Mouse (Mus musculus) forebrain, postnatal 0 days (tissue): Measurements from ENCODE around the gene Tmub1. TPM values are rescaled to one million over a fixed set of nuclear protein-coding genes. Genes with fewer than 3 reads are reported as not detected.
A peak's percentile ranks its signal among the peaks of the same experiment; 100 is the strongest.

Experiments
- ATAC-seq: fragments of 200-750 bp; cut with Nextera tagmentation; 2 replicates; pipeline ENCODE4 v1.8.0; 2017; ENCODE audit warnings: mild to moderate bottlenecking, moderate library complexity
- DNase-seq: peaks from one replicate; pipeline ENCODE4 v3.0.0-alpha.2; 2015
- H3K27ac ChIP-seq: fragments of 300-500 bp; sonication (generic); 2 replicates; pipeline ENCODE4 v1.5.1; 2014; ENCODE audit warnings: low read depth, mild to moderate bottlenecking, antibody characterized with exemption, low read length, moderate library complexity, mixed read lengths
- H3K27me3 ChIP-seq: fragments of 300-500 bp; sonication (generic); 2 replicates; pipeline ENCODE4 v1.6.1; 2014; ENCODE audit warnings: mild to moderate bottlenecking, low read length, mixed read lengths; ENCODE audit not compliant: insufficient read depth
- H3K36me3 ChIP-seq: fragments of 300-500 bp; sonication (generic); 2 replicates; pipeline ENCODE4 v1.6.1; 2014; ENCODE audit warnings: mild to moderate bottlenecking, moderate library complexity; ENCODE audit not compliant: insufficient read depth
- H3K4me1 ChIP-seq: fragments of 300-500 bp; sonication (generic); 2 replicates; pipeline ENCODE4 v1.6.1; 2014; ENCODE audit warnings: antibody characterized with exemption; ENCODE audit not compliant: insufficient read depth
- H3K4me2 ChIP-seq: fragments of 300-500 bp; sonication (generic); 2 replicates; pipeline ENCODE4 v1.6.1; 2014; ENCODE audit warnings: low read depth, mild to moderate bottlenecking, moderate library complexity
- H3K4me3 ChIP-seq: fragments of 300-500 bp; sonication (generic); 2 replicates; pipeline ENCODE4 v1.5.1; 2014; ENCODE audit warnings: low read depth, low read length, mixed read lengths
- H3K9ac ChIP-seq: fragments of 300-500 bp; sonication (generic); 2 replicates; pipeline ENCODE4 v1.6.1; 2014; ENCODE audit warnings: mild to moderate bottlenecking
- H3K9me3 ChIP-seq: fragments of 300-500 bp; sonication (generic); 2 replicates; pipeline ENCODE4 v1.6.1; 2016; ENCODE audit warnings: low read length
- CTCF ChIP-seq: sonication (generic); IDR thresholded peaks from 2 replicates; pipeline ENCODE4 v1.5.1; 2016; ENCODE audit warnings: antibody characterized with exemption, control low read depth, low read depth
- WGBS: fragments of 180-500 bp; shearing (Covaris S2); extraction: QIAGEN DNeasy Blood & Tissue Kit; methylation state at CpG from one replicate; pipeline ENCODE4 v1.1.7; 2014; 5-methylcytosine and 5-hydroxymethylcytosine counted together
- polyA plus RNA-seq: library from polyadenylated mRNA; unstranded; fragments of >200 nt; fragmentation: Nextera tagmentation; extraction: Ambion mirVana; gene quantifications from 2 replicates; pipeline ENCODE4 v1.2.1, GENCODE M21; 2015
- total RNA-seq: library from RNA; depleted of rRNA; stranded (reverse); fragments of >200 nt; gene quantifications from 2 replicates; pipeline ENCODE4 v1.2.3, GENCODE M21; 2014

The Tmub1 gene
- total and polyA plus RNA-seq, 2 experiments from 2014 or later = 34.3 to 56.7 TPM

DNA sequence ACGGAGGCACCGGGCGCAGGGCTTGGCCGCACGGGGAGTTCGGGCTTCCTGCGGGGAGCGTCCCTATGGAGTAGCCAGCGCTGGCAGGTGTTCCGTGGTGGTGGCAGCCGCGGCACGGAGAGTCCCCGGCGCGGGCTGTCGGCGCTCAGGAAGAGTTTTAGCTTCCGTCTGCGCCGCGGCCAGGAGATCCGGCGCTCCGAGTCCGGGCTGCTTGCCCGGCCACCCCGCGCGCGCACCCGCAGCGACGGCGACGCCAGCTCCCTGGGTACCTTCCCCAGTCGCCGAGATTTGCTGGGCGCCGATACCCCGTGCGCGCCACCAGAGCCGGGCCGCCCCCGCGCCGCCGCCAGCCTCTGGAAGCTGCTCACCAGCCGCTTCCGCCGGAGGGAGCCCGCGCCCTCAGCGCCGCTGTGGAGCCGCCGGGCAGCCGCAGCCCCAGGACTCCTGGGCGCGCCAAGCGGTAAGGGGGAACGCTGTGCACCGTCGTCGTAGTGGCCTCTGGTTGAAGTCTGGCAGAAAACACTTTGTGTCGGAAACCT lies 27.1 kb upstream of the Tmub1 start:
- peak; percentile 37 for TF ChIP-seq CTCF
- Histone ChIP-seq H3K27ac (no peak overlapping the region), H3K4me3 (peak overlapping the region; percentile 29), H3K4me1 (no peaks in the 10 kb centered on the region), H3K9ac (0 out of 2 replicates have a peak overlapping the region, but pooled peaks have one; percentile 25), H3K9me3 (no peaks in the 10 kb centered on the region), H3K27me3 (no peaks in the 10 kb centered on the region), H3K4me2 (peak overlapping the region; percentile 60), H3K36me3 (peaks cover 33% of the 10 kb centered on the region)
- peak; percentile 73 for ATAC-seq
- peak; percentile 69 for DNase-seq
- 6% methylated on average over 64 of the region's 67 CpGs for WGBS

DNA sequence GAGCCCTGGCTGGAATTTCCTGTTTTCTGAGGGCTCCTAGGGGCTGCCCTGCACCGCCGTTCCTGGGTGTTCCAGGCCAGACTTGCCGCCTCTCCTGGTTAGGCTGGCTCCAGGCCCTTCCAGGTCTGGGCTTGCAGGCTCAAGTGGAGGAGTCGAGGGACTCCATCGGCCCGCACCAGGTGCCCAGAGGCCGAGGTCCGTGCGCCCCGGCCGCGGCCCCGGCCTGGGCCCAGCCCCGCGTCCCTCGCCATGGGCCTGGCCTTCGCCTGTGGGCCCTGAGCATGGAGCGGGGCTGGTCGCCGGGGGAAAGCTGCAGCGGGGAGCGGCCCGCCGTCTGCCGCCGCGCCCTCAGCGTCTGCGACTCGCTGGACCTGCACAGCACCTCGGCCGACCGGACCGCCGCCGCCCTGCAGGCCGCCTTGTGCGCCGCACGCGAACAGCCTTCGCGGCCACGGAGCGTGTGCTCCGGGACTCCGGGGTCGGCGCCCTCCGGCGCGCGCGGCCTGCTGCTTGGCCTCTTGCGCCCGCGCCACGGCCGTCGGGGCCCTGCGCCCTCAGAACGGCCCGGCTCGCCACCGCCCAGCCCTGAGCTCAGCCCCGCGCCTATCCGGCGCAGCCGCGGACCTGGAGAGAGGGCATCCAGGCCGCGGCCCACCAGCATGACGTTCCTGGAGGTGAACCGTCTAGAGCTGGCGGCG lies 26.5 kb upstream of the Tmub1 start:
- WGBS = 10% methylated on average over 77 of the region's 77 CpGs
- Histone ChIP-seq H3K9ac (0 out of 2 replicates have a peak overlapping the region, but pooled peaks have one; percentile 25), H3K4me1 (no peaks in the 10 kb centered on the region), H3K9me3 (no peaks in the 10 kb centered on the region), H3K27me3 (no peaks in the 10 kb centered on the region), H3K4me3 (peak overlapping the region; percentile 29), H3K36me3 (peaks cover 28% of the 10 kb centered on the region), H3K27ac (no peak overlapping the region), H3K4me2 (peak overlapping the region; percentile 60)
- DNase-seq (no peak), ATAC-seq (peak; percentile 7; the same call in 1 of the 2 replicates)
- TF ChIP-seq CTCF = no peak

DNA sequence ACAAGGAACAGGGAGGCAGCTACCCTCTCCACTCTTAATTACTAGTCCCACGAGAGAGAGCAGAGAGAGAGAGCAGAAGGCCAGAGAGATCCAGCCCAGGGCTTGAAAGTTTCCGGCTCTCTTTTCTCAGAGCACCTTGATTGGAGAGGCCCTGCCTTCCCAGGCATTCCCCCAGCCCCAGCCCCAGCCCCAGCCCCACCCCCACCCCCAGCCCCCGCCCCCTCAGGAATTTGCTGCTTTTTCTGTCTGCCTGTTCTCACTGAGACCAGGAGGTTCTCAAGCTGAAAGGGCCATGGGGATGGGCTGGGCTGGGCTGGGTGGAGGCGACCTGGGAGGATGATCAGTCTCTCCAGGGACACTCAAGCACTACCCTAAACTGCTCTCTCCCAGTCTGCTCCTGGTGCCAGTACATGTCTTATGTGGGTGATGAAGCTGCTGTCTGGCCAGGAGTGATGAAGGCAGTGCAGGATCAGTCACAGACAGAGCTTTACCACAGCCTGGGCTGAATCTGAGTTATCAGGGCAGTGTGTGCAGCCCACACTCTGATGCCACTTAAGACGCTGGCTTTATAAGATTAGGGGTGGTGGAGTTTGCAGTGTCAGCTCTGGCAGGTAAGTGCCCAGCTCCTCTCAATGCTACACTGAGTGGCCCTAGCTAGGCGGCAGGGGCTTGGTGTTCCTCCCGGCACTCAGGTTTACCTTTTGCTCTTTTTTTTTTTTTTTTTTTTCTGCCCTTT lies 25.4 kb upstream of the Tmub1 start:
- ATAC-seq (no peak), DNase-seq (no peak)
- WGBS = 46% methylated on average over 7 of the region's 7 CpGs
- TF ChIP-seq CTCF = no peak
- H3K36me3 ChIP-seq = peaks cover 17% of the 10 kb centered on the region
- no peak overlapping the region for H3K9ac ChIP-seq
- H3K9me3 ChIP-seq = no peaks in the 10 kb centered on the region
- H3K4me3 ChIP-seq = no peak overlapping the region
- no peaks in the 10 kb centered on the region for H3K4me1 ChIP-seq
- no peaks in the 10 kb centered on the region for H3K27me3 ChIP-seq
- no peak overlapping the region for H3K4me2 ChIP-seq
- no peak overlapping the region for H3K27ac ChIP-seq

DNA sequence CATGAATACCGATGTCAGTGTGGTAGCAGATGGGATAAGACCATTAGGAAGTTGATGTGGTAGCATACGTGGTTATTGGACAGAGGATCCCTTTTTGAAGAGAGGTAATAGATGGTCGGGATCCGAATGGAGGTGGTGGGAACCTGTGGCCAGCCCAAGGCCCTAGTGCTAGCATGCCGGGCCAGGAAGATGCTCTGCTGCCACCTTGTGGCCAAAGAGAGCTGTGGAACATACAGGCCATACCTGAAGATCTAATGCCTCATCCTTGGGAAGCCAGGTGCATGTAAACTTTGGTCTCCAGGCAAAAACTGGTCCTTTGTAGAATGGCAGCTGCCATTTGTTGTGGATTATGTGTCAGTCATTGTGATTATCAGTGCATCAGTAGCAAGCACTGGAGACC lies 22.9 kb upstream of the Tmub1 start:
- no peaks in the 10 kb centered on the region for H3K27me3 ChIP-seq
- H3K36me3 ChIP-seq = no peaks in the 10 kb centered on the region
- H3K9me3 ChIP-seq = no peaks in the 10 kb centered on the region
- H3K27ac ChIP-seq = no peak overlapping the region
- peak; percentile 94 for TF ChIP-seq CTCF
- no peaks in the 10 kb centered on the region for H3K4me1 ChIP-seq
- no peak overlapping the region for H3K4me3 ChIP-seq
- 12% methylated on average over 5 of the region's 5 CpGs for WGBS
- peak; percentile 85 for DNase-seq
- ATAC-seq = peak; percentile 67
- H3K4me2 ChIP-seq = no peak overlapping the region
- no peak overlapping the region for H3K9ac ChIP-seq

DNA sequence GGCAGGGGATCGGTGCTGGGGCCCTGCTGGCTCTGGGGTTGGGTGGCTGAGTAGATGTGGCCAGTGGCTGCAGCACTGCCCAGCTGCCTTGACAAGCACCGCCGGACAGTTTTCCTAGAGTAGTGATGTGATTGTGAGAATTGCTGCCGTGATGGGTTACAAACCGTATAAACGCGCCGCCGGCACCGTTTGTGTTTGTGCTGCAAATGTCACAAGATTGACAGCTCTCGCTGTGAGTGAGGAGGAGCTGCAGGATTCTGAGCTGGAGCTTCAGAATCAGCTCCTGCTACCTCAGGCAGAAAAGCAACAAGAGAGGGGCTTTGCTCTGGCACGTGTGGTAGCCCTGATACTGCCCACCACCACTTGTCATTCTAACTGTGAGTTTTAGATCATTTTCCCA lies 19.1 kb upstream of the Tmub1 start:
- Histone ChIP-seq H3K27ac (no peak overlapping the region), H3K9me3 (no peaks in the 10 kb centered on the region), H3K4me3 (no peak overlapping the region), H3K9ac (no peak overlapping the region), H3K36me3 (no peaks in the 10 kb centered on the region), H3K4me2 (0 out of 2 replicates have a peak overlapping the region, but pooled peaks have one; percentile 13), H3K27me3 (no peaks in the 10 kb centered on the region), H3K4me1 (no peaks in the 10 kb centered on the region)
- no peak for DNase-seq
- ATAC-seq = no peak
- TF ChIP-seq CTCF = no peak
- WGBS = 28% methylated on average over 12 of the region's 12 CpGs

DNA sequence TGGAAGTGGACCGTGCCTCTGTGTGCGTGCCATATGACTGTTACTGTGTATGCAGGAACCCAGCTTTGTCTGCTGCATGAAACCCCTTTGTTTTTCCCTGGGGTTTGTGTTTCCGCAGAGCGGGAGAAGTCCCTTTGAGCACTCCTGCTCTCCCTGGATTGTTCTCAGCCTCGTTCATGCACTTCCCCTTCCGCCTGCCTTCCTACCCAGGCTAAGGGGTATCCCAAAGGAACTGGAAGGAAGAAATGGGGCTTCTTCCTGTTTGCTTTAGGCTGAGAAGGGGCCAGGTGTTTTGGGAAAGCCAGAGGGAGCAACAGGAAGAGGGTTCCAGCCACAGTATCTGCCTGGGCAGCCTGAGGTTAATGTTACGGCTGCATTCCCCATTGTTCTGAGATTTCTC lies 8.0 kb upstream of the Tmub1 start:
- DNase-seq (no peak), ATAC-seq (no peak)
- Histone ChIP-seq H3K9me3 (no peaks in the 10 kb centered on the region), H3K4me2 (0 out of 2 replicates have a peak overlapping the region, but pooled peaks have one; percentile 0), H3K27me3 (no peaks in the 10 kb centered on the region), H3K9ac (0 out of 2 replicates have a peak overlapping the region, but pooled peaks have one; percentile 6), H3K4me3 (no peak overlapping the region), H3K4me1 (peaks cover 29% of the 10 kb centered on the region), H3K27ac (no peak overlapping the region), H3K36me3 (no peaks in the 10 kb centered on the region)
- no peak for TF ChIP-seq CTCF
- 50% methylated on average over 7 of the region's 7 CpGs for WGBS

DNA sequence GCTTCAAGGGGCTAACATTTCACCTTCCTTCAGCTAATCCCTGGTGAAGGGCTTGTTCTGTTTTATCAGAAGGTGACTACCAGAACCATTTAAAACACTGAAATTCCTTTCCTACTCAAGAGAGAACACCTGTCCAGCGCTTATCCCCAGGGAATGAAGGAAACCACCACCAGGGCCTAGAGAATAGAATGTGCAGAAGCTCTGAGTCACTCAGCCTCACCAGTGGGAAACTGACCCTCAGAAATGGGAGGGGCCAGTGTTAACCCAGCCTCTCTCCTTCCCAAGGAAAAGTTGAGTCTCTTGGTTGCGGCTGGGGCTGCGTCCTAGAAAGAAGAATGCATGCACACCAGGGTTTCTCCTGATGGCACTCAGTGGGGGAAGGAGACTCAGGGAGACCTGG lies 7.4 kb upstream of the Tmub1 start:
- no peak overlapping the region; the same call in 1 of the 2 replicates for H3K9ac ChIP-seq

More for the DNA sequence above, 7.4 kb upstream of the Tmub1 start:
- Histone ChIP-seq H3K4me1 (peaks cover 29% of the 10 kb centered on the region), H3K9me3 (no peaks in the 10 kb centered on the region), H3K36me3 (no peaks in the 10 kb centered on the region), H3K27ac (no peak overlapping the region), H3K4me2 (peak overlapping the region; percentile 0; the same call in 1 of the 2 replicates), H3K27me3 (no peaks in the 10 kb centered on the region), H3K4me3 (no peak overlapping the region)
- TF ChIP-seq CTCF = no peak
- no peak for ATAC-seq
- no peak for DNase-seq
- 63% methylated on average over 3 of the region's 3 CpGs for whole genome bisulfite sequencing
